Mouse (Mus musculus) bone marrow macrophage, adult 2 months (primary cell): ENCODE measurements around the gene Ppfibp1.

Source experiments
- CTCF ChIP-seq: IDR thresholded peaks from 2 replicates; pipeline ENCODE4 v1.5.1; 2012; ENCODE audit warnings: low read depth, mild to moderate bottlenecking, low read length, moderate library complexity
- POLR2A ChIP-seq: IDR thresholded peaks from 2 replicates; pipeline ENCODE4 v1.6.1; 2012; ENCODE audit warnings: mild to moderate bottlenecking, low read depth, low read length, borderline replicate concordance

GRCm38 (mm10) chr6:146935957-146936356 lies 47.7 kb downstream of the Ppfibp1 start:
- TF ChIP-seq CTCF: no peak
- no peak for TF ChIP-seq POLR2A
